Mouse (Mus musculus) mouse embryonic stem cell (cell line): Measurements from ENCODE around the gene Kdr.

Experiments used
- in situ Hi-C, 2 experiments: fragments of 300-500 bp; cut with MboI; formaldehyde crosslinking; loops; 1 replicate in 1 of 2; 3 replicates in 1 of 2; pipeline ENCODE4 v1.14.3; 2019 to 2020; ENCODE audit warnings: low sequenced_read_pairs in 2 of 2, low pct_unique_long_range_greater_than_20kb in 1 of 2, mixed read lengths in 1 of 2; ENCODE audit not compliant: unreplicated experiment in 1 of 2

Gene Kdr

DNA sequence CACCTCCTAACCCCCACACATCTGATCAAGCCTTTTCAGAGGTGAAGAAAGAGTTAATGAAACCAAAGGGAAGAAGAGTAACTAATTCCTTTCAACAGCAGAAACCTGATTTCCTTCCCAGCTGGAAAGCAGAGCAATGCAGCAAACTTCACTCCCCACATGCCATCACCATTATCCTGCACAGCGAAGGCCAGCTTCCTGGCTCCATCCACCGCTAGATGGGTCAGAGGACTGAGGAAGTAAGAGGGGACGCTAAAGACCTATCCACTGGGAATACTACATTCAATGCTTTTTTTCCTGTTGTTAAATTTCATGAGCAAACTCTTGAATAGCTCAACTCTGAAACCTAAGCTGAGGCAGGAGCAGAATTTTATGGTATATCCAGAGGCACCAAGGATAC lies 8.4 kb downstream of the Kdr start:
- in situ Hi-C loops = no loop called here

DNA sequence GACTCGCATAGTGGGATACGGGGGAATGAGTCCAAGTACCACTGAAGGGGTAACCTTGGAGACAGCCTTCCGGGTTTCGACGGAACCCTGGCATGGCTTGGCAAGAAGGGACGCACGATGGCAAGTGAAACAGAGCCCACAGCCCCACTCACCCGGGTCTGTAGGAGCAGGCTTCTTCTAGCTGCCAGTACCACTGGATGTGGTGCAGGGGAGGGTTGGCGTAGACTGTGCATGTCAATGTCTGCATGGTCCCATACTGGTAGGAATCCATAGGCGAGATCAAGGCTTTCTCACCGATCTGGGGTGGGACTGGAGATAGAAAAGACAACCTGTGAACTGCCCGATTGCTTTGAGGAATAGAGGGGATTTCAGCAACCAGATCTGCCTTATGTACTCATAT lies 15.7 kb downstream of the Kdr start:
- in situ Hi-C loops = no loop called here

GRCm38 (mm10) chr5:75961741-75962469 lies 16.4 kb downstream of the Kdr start:
- in situ Hi-C loops = no loop called here

- in situ Hi-C loops = no loop called here
These were observed 18.4 kb downstream of the Kdr start for GRCm38 (mm10) chr5:75959809-75960208.

- in situ Hi-C loops = no loop called here
These were observed 21.7 kb downstream of the Kdr start for GRCm38 (mm10) chr5:75956526-75956925.

GRCm38 (mm10) chr5:75955876-75956275 lies 22.4 kb downstream of the Kdr start:
- in situ Hi-C loops = no loop called here

GRCm38 (mm10) chr5:75954778-75955330 lies 23.4 kb downstream of the Kdr start:
- in situ Hi-C loops = no loop called here

- in situ Hi-C loops = no loop called here
These were observed 24.0 kb downstream of the Kdr start for GRCm38 (mm10) chr5:75954218-75954617.

GRCm38 (mm10) chr5:75952131-75952795 lies 26.0 kb downstream of the Kdr start:
- in situ Hi-C loops = no loop called here

DNA sequence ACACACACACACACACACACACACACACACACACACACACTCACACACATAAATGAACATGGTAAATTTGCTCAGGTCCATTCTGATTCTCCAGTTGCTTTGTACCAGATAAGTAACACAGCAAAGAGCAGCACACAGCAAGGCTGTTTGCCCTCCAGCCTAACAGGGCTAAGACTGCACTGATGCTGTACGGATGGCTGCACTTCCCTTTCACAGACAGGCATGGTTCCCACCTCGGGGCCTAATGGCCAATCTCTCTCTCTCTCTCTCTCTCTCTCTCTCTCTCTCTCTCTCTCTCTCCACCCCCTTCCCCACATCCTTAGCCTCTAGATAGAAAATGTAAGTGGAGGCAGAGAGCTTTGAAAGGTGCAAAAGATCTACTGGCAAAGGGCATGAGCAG lies 27.4 kb downstream of the Kdr start:
- in situ Hi-C loops = no loop called here

- in situ Hi-C loops = no loop called here
These were observed 32.9 kb downstream of the Kdr start for GRCm38 (mm10) chr5:75945394-75945793.

- in situ Hi-C loops = no loop called here
These were observed 35.0 kb downstream of the Kdr start for GRCm38 (mm10) chr5:75943301-75943700.

GRCm38 (mm10) chr5:75941775-75942580 lies 36.3 kb downstream of the Kdr start:
- in situ Hi-C loops = no loop called here

DNA sequence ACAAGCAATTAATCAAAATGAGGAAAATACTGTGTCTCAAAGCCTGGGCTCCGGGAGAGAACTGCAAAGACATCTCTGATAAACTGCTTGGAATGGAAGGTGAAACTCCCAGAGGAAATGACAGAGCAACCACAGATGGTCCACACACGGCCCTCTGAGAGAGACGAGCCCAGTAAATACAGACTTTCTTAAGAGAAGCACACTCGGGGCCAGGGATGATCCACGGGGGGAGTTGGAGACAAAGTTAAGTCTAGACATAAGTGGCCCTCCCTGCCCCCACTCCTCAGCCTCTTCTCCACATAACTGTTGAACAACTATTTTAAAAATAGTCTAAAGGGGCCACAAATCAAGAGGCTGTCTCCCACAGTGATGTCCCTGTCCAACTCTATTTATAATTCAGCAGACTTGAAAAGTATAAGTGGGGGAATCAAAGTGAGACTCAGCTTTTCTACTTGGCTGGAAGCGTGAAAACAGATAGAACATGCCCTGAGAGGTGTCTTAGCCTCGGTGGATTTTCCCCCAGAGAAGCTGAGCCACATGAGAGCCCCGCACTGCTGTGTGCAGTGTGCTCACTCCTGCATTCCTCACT lies 39.0 kb downstream of the Kdr start:
- in situ Hi-C loops = no loop called here

- in situ Hi-C loops = no loop called here
These were observed 40.2 kb downstream of the Kdr start for GRCm38 (mm10) chr5:75938012-75938411.

- in situ Hi-C loops = no loop called here
These were observed 42.0 kb downstream of the Kdr start for GRCm38 (mm10) chr5:75936223-75936622.

- in situ Hi-C loops = no loop called here
These were observed 43.0 kb downstream of the Kdr start for GRCm38 (mm10) chr5:75935225-75935624.

GRCm38 (mm10) chr5:75934201-75934600 lies 44.1 kb downstream of the Kdr start:
- in situ Hi-C loops = no loop called here

- in situ Hi-C loops = no loop called here
These were observed 44.7 kb downstream of the Kdr start for GRCm38 (mm10) chr5:75933521-75934044.
